Comparison of ENCODE assay signal across 10 mouse cellular contexts in genomic region chr11:99249115-99249514, GRCm38 (mm10). TPM values are rescaled to one million over a fixed set of nuclear protein-coding genes. Genes with fewer than 3 reads are reported as not detected.
DNase-seq lines count a peak whose midpoint lies in the region; ATAC-seq and TF ChIP-seq lines count a peak whose summit lies in the region.
"Had no signal": no experiment of that assay in that cellular context is flagged by ENCODE, and none has a peak within 500 bp of the region (broad histone marks: within the 10 kb centered on the region; RNA-seq: fewer than 3 reads in every experiment).

No protein-coding gene starts in this region.

- TF ChIP-seq CTCF in bone marrow macrophage, adult 2 months (IDR thresholded peaks at IDR 0.05; ENCODE audit: low read depth, low read length): peak; percentile 48

- peaks cover 10% of the 10 kb centered on the region for H3K4me1 ChIP-seq in hindbrain, embryonic 10.5 days (replicated peaks)
- peaks cover 5% of the 10 kb centered on the region; the same call in 1 of the 2 replicates for H3K4me1 ChIP-seq in hindbrain, embryonic 13.5 days (replicated peaks)
- no peaks in the 10 kb centered on the region for H3K4me1 ChIP-seq in bone marrow macrophage, adult 2 months (ENCODE audit: control insufficient read depth, insufficient read depth, low read length)
- peaks cover 1% of the 10 kb centered on the region; the same call in 1 of the 2 replicates for H3K4me1 ChIP-seq in forebrain, embryonic 12.5 days

- WGBS in hindbrain, embryonic 10.5 days: 61% methylated on average over 4 of the region's 4 CpGs
- 67% methylated on average over 4 of the region's 4 CpGs for WGBS in hindbrain, embryonic 13.5 days
- 63% methylated on average over 4 of the region's 4 CpGs for whole genome bisulfite sequencing in forebrain, embryonic 12.5 days

- TF ChIP-seq POLR2A in bone marrow macrophage, adult 2 months (IDR thresholded peaks at IDR 0.05; ENCODE audit: borderline replicate concordance, low read depth, low read length): no peak

- no peak overlapping the region for H3K4me3 ChIP-seq in hindbrain, embryonic 10.5 days
- H3K4me3 ChIP-seq in hindbrain, embryonic 13.5 days: no peak overlapping the region
- no peak overlapping the region for H3K4me3 ChIP-seq in bone marrow macrophage, adult 2 months (ENCODE audit: insufficient read depth, low read length)
- no peak overlapping the region for H3K4me3 ChIP-seq in forebrain, embryonic 12.5 days (replicated peaks)
- H3K4me3 ChIP-seq: megakaryocyte, embryonic 14.5 days; stomach, embryonic 15.5 days had no signal

- no peaks in the 10 kb centered on the region for H3K36me3 ChIP-seq in hindbrain, embryonic 10.5 days
- no peaks in the 10 kb centered on the region for H3K36me3 ChIP-seq in hindbrain, embryonic 13.5 days
- no peaks in the 10 kb centered on the region for H3K36me3 ChIP-seq in forebrain, embryonic 12.5 days (replicated peaks)
- H3K36me3 ChIP-seq: stomach, embryonic 15.5 days had no signal

- H3K9me3 ChIP-seq in hindbrain, embryonic 10.5 days: no peaks in the 10 kb centered on the region
- H3K9me3 ChIP-seq in hindbrain, embryonic 13.5 days: no peaks in the 10 kb centered on the region
- no peaks in the 10 kb centered on the region for H3K9me3 ChIP-seq in forebrain, embryonic 12.5 days
- H3K9me3 ChIP-seq: megakaryocyte, embryonic 14.5 days; stomach, embryonic 15.5 days had no signal

- no peaks in the 10 kb centered on the region for H3K27me3 ChIP-seq in hindbrain, embryonic 10.5 days (ENCODE audit: insufficient read depth, poor library complexity, severe bottlenecking)
- no peaks in the 10 kb centered on the region for H3K27me3 ChIP-seq in hindbrain, embryonic 13.5 days
- H3K27me3 ChIP-seq in forebrain, embryonic 12.5 days: no peaks in the 10 kb centered on the region
- H3K27me3 ChIP-seq: stomach, embryonic 15.5 days had no signal

- no peak overlapping the region for H3K4me2 ChIP-seq in hindbrain, embryonic 13.5 days
- no peak overlapping the region for H3K4me2 ChIP-seq in forebrain, embryonic 12.5 days
- H3K4me2 ChIP-seq: stomach, embryonic 15.5 days had no signal

- no peak overlapping the region for H3K9ac ChIP-seq in hindbrain, embryonic 13.5 days
- no peak overlapping the region for H3K9ac ChIP-seq in forebrain, embryonic 12.5 days
- H3K9ac ChIP-seq: stomach, embryonic 15.5 days had no signal

- H3K27ac ChIP-seq in hindbrain, embryonic 10.5 days: no peak overlapping the region
- no peak overlapping the region for H3K27ac ChIP-seq in hindbrain, embryonic 13.5 days
- no peak overlapping the region for H3K27ac ChIP-seq in bone marrow macrophage, adult 2 months (ENCODE audit: insufficient read depth, low read depth, low read length)
- H3K27ac ChIP-seq in forebrain, embryonic 12.5 days: no peak overlapping the region
- H3K27ac ChIP-seq: stomach, embryonic 15.5 days had no signal

- ATAC-seq in hindbrain, embryonic 13.5 days (ENCODE audit: low FRiP score): no peak
- no peak for ATAC-seq in forebrain, embryonic 12.5 days (ENCODE audit: low FRiP score)

- DNase-seq in hindbrain, embryonic 10.5 days (ENCODE audit: low spot score): peak; percentile 15
- peak; percentile 57 for DNase-seq in A20 (ENCODE audit: low read depth, low spot score)
- DNase-seq in kidney, postnatal 14 days: peak; percentile 6
- DNase-seq in left cerebral cortex, adult 9 months (ENCODE audit: low spot score in 2 of 2): no peak
- no peak for DNase-seq in ovary, postnatal 10 days (ENCODE audit: low spot score)

RNA-seq across cellular contexts. Expression of gene Krt222, which starts 5.2 kb away (rescaled TPM):
- 0.15 and 0.59 TPM in 2 replicates for polyA plus RNA-seq in hindbrain, embryonic 10.5 days (2016; fragmentation: Nextera tagmentation; extraction: Ambion mirVana)
- 3.9 and 4.1 TPM in 2 replicates for polyA plus RNA-seq in hindbrain, embryonic 13.5 days (2015; fragmentation: Nextera tagmentation; extraction: Ambion mirVana)
- polyA plus RNA-seq in bone marrow macrophage, adult 2 months (2012; ENCODE audit: insufficient read depth, insufficient read length, missing spikeins): not detected in 2 replicates
- 0.49 and 0.70 TPM in 2 replicates for polyA plus RNA-seq in forebrain, embryonic 12.5 days (2016; fragmentation: Nextera tagmentation; extraction: Ambion mirVana)

RNA-seq across cellular contexts. Expression of gene Smarce1, which starts 18.3 kb away (rescaled TPM):
- 289 and 317 TPM in 2 replicates for polyA plus RNA-seq in hindbrain, embryonic 10.5 days (2016; fragmentation: Nextera tagmentation; extraction: Ambion mirVana)
- polyA plus RNA-seq in hindbrain, embryonic 13.5 days (2015; fragmentation: Nextera tagmentation; extraction: Ambion mirVana): 344 and 354 TPM in 2 replicates
- 98.6 and 111 TPM in 2 replicates for polyA plus RNA-seq in bone marrow macrophage, adult 2 months (2012; ENCODE audit: insufficient read depth, insufficient read length, missing spikeins)
- polyA plus RNA-seq in forebrain, embryonic 12.5 days (2016; fragmentation: Nextera tagmentation; extraction: Ambion mirVana): 385 and 396 TPM in 2 replicates

RNA-seq across cellular contexts. Expression of gene Krt24, which starts 35.9 kb away (rescaled TPM):
- polyA plus RNA-seq in hindbrain, embryonic 10.5 days (2016; fragmentation: Nextera tagmentation; extraction: Ambion mirVana): not detected in 2 replicates
- 0.09 TPM in 1 of 2 replicates, not detected in the other for polyA plus RNA-seq in hindbrain, embryonic 13.5 days (2015; fragmentation: Nextera tagmentation; extraction: Ambion mirVana)
- not detected in 2 replicates for polyA plus RNA-seq in bone marrow macrophage, adult 2 months (2012; ENCODE audit: insufficient read depth, insufficient read length, missing spikeins)
- not detected in 2 replicates for polyA plus RNA-seq in forebrain, embryonic 12.5 days (2016; fragmentation: Nextera tagmentation; extraction: Ambion mirVana)
- polyA plus RNA-seq: stomach, embryonic 15.5 days had no signal

Comparison
In these comparisons a context has a peak if more than half of its experiments do, and no peak if none do; other contexts are left out.
1. DNase-seq: peak in hindbrain, embryonic 10.5 days (single experiment), A20 (single experiment) and kidney, postnatal 14 days (single experiment); none in left cerebral cortex, adult 9 months (0 of 2) and ovary, postnatal 10 days (single experiment).